Mouse (Mus musculus) midbrain, postnatal 0 days (tissue): ENCODE data around the gene Srsf10. TPM values are rescaled to one million over a fixed set of nuclear protein-coding genes. Genes with fewer than 3 reads are reported as not detected.

Experiments
- ATAC-seq: fragments of 200-750 bp; cut with Nextera tagmentation; 2 replicates; pipeline ENCODE4 v1.8.0; 2017; ENCODE audit warnings: moderate number of reproducible peaks, mild to moderate bottlenecking, moderate TSS enrichment, moderate library complexity; ENCODE audit not compliant: low FRiP score
- DNase-seq: peaks from one replicate; pipeline ENCODE4 v3.0.0-alpha.2; 2015; ENCODE audit warnings: low spot score
- H3K27ac ChIP-seq: fragments of 300-500 bp; sonication (generic); 2 replicates; pipeline ENCODE4 v1.5.1; 2014; ENCODE audit warnings: low read depth, mild to moderate bottlenecking, low read length, mixed read lengths
- H3K27me3 ChIP-seq: fragments of 300-500 bp; sonication (generic); 2 replicates; pipeline ENCODE4 v1.6.1; 2014; ENCODE audit warnings: low read length, control low read depth, mixed read lengths; ENCODE audit not compliant: insufficient read depth
- H3K36me3 ChIP-seq: fragments of 300-500 bp; sonication (generic); 2 replicates; pipeline ENCODE4 v1.6.1; 2014; ENCODE audit warnings: low read length, control low read depth, mixed read lengths; ENCODE audit not compliant: insufficient read depth
- H3K4me1 ChIP-seq: fragments of 300-500 bp; sonication (generic); 2 replicates; pipeline ENCODE4 v1.6.1; 2014; ENCODE audit warnings: mild to moderate bottlenecking, control low read depth, antibody characterized with exemption, low read length, mixed read lengths; ENCODE audit not compliant: insufficient read depth
- H3K4me2 ChIP-seq: fragments of 300-500 bp; sonication (generic); 2 replicates; pipeline ENCODE4 v1.6.1; 2014; ENCODE audit warnings: low read depth, mild to moderate bottlenecking, low read length, mixed read lengths; ENCODE audit not compliant: poor library complexity, severe bottlenecking
- H3K4me3 ChIP-seq: fragments of 300-500 bp; sonication (generic); 2 replicates; pipeline ENCODE4 v1.5.1; 2014; ENCODE audit warnings: low read depth, mild to moderate bottlenecking, low read length, moderate library complexity
- H3K9ac ChIP-seq: fragments of 300-500 bp; sonication (generic); replicated peaks from 2 replicates; pipeline ENCODE4 v1.6.1; 2014; ENCODE audit warnings: mild to moderate bottlenecking, low read length, moderate library complexity, mixed read lengths; ENCODE audit not compliant: poor library complexity, severe bottlenecking
- H3K9me3 ChIP-seq: fragments of 300-500 bp; sonication (generic); 2 replicates; pipeline ENCODE4 v1.6.1; 2016; ENCODE audit warnings: low read length, control low read depth
- CTCF ChIP-seq: IDR thresholded peaks from 2 replicates; pipeline ENCODE4 v1.5.1; 2016; ENCODE audit warnings: antibody characterized with exemption, mild to moderate bottlenecking
- WGBS: fragments of 180-500 bp; shearing (Covaris S2); extraction: QIAGEN DNeasy Blood & Tissue Kit; methylation state at CpG from one replicate; pipeline ENCODE4 v1.1.7; 2014; 5-methylcytosine and 5-hydroxymethylcytosine counted together
- polyA plus RNA-seq: library from polyadenylated mRNA; unstranded; fragments of >200 nt; fragmentation: Nextera tagmentation; extraction: Ambion mirVana; gene quantifications from 2 replicates; pipeline ENCODE4 v1.2.1, GENCODE M21; 2015
- total RNA-seq: library from RNA; depleted of rRNA; stranded (reverse); fragments of >200 nt; gene quantifications from 2 replicates; pipeline ENCODE4 v1.2.3, GENCODE M21; 2014

Gene Srsf10
- total and polyA plus RNA-seq, 2 experiments from 2014 or later: 66.6 to 155 TPM

GRCm38 (mm10) chr4:135834124-135834717 is 21.3 kb upstream of the Srsf10 start:
- no peak for TF ChIP-seq CTCF
- DNase-seq (no peak), ATAC-seq (0 out of 2 replicates have a peak, but pooled peaks have one; percentile 34)
- H3K27ac ChIP-seq: peak overlapping the region; percentile 85
- H3K4me3 ChIP-seq: no peak overlapping the region
- 86% methylated on average over 8 of the region's 8 CpGs for WGBS
- 0 out of 2 replicates have a peak overlapping the region, but pooled peaks have one; percentile 2 for H3K9ac ChIP-seq
- H3K9me3 ChIP-seq: no peaks in the 10 kb centered on the region
- no peaks in the 10 kb centered on the region for H3K27me3 ChIP-seq
- no peak overlapping the region for H3K4me2 ChIP-seq
- H3K4me1 ChIP-seq: peaks cover 10% of the 10 kb centered on the region
- H3K36me3 ChIP-seq: no peaks in the 10 kb centered on the region

- TF ChIP-seq CTCF: no peak
- DNase-seq (no peak), ATAC-seq (no peak)
- Histone ChIP-seq H3K4me2 (no peak overlapping the region), H3K27ac (no peak overlapping the region), H3K36me3 (no peaks in the 10 kb centered on the region), H3K4me3 (no peak overlapping the region), H3K9me3 (no peaks in the 10 kb centered on the region), H3K27me3 (no peaks in the 10 kb centered on the region), H3K4me1 (peaks cover 5% of the 10 kb centered on the region), H3K9ac (no peak overlapping the region)
- WGBS: 72% methylated on average over 3 of the region's 3 CpGs
These were observed 16.6 kb upstream of the Srsf10 start for GRCm38 (mm10) chr4:135838925-135839292.

- DNase-seq (no peak), ATAC-seq (no peak)
- Histone ChIP-seq H3K9ac (no peak overlapping the region), H3K4me1 (no peaks in the 10 kb centered on the region), H3K36me3 (no peaks in the 10 kb centered on the region), H3K4me3 (no peak overlapping the region), H3K27ac (no peak overlapping the region), H3K4me2 (no peak overlapping the region), H3K9me3 (no peaks in the 10 kb centered on the region), H3K27me3 (no peaks in the 10 kb centered on the region)
- TF ChIP-seq CTCF: no peak
- 86% methylated on average over 21 of the region's 21 CpGs for WGBS
These were observed 16.1 kb upstream of the Srsf10 start for GRCm38 (mm10) chr4:135839293-135840011.

GRCm38 (mm10) chr4:135844400-135844799 is 11.1 kb upstream of the Srsf10 start:
- DNase-seq (no peak), ATAC-seq (no peak)
- H3K9me3 ChIP-seq: no peaks in the 10 kb centered on the region
- H3K4me3 ChIP-seq: no peak overlapping the region
- 84% methylated on average over 6 of the region's 6 CpGs for WGBS
- H3K4me2 ChIP-seq: no peak overlapping the region
- no peaks in the 10 kb centered on the region for H3K4me1 ChIP-seq
- no peak overlapping the region for H3K9ac ChIP-seq
- no peaks in the 10 kb centered on the region for H3K27me3 ChIP-seq
- H3K36me3 ChIP-seq: no peaks in the 10 kb centered on the region
- no peak for TF ChIP-seq CTCF
- H3K27ac ChIP-seq: no peak overlapping the region

GRCm38 (mm10) chr4:135847581-135847980 is 8.0 kb upstream of the Srsf10 start:
- Histone ChIP-seq H3K9me3 (no peaks in the 10 kb centered on the region), H3K9ac (no peak overlapping the region), H3K27me3 (no peaks in the 10 kb centered on the region), H3K4me3 (no peak overlapping the region), H3K4me1 (no peaks in the 10 kb centered on the region), H3K36me3 (no peaks in the 10 kb centered on the region), H3K4me2 (no peak overlapping the region), H3K27ac (no peak overlapping the region)
- no peak for DNase-seq
- WGBS: 64% methylated on average over 5 of the region's 5 CpGs
- TF ChIP-seq CTCF: no peak
- ATAC-seq: no peak

- no peak for TF ChIP-seq CTCF
- 25% methylated on average over 13 of the region's 13 CpGs for WGBS
- no peak overlapping the region; the same call in 1 of the 2 replicates for H3K9ac ChIP-seq
- peak overlapping the region; percentile 4; the same call in 1 of the 2 replicates for H3K4me2 ChIP-seq
- no peaks in the 10 kb centered on the region for H3K27me3 ChIP-seq
- H3K27ac ChIP-seq: 0 out of 2 replicates have a peak overlapping the region, but pooled peaks have one; percentile 1
- H3K4me1 ChIP-seq: no peaks in the 10 kb centered on the region
- peak; percentile 93 for DNase-seq
- peak; percentile 57 for ATAC-seq
- H3K9me3 ChIP-seq: no peaks in the 10 kb centered on the region
- H3K36me3 ChIP-seq: no peaks in the 10 kb centered on the region
- H3K4me3 ChIP-seq: no peak overlapping the region
These were observed 5.0 kb upstream of the Srsf10 start for GRCm38 (mm10) chr4:135850411-135851095.
